Mouse (Mus musculus) heart, embryonic 11.5 days (tissue): ENCODE results near the gene Gm44579. TPM values are rescaled to one million over a fixed set of nuclear protein-coding genes. Genes with fewer than 3 reads are reported as not detected.
A peak's percentile ranks its signal among the peaks of the same experiment; 100 is the strongest.

Experiments used
- ATAC-seq: fragments of 200-750 bp; cut with Nextera tagmentation; replicated peaks from 2 replicates; pipeline ENCODE4 v1.8.0; 2017; ENCODE audit warnings: moderate library complexity; ENCODE audit not compliant: insufficient number of reproducible peaks, low FRiP score, low TSS enrichment
- H3K27ac ChIP-seq: fragments of 300-500 bp; sonication (generic); 2 replicates; pipeline ENCODE4 v1.5.1; 2014; ENCODE audit warnings: mild to moderate bottlenecking, low read depth, low read length
- H3K27me3 ChIP-seq: fragments of 300-500 bp; sonication (generic); 2 replicates; pipeline ENCODE4 v1.6.1; 2014; ENCODE audit warnings: mild to moderate bottlenecking, low read length, mixed read lengths; ENCODE audit not compliant: control insufficient read depth, insufficient read depth
- H3K36me3 ChIP-seq: fragments of 300-500 bp; sonication (generic); 2 replicates; pipeline ENCODE4 v1.6.1; 2014; ENCODE audit warnings: mild to moderate bottlenecking, low read length, moderate library complexity, mixed read lengths; ENCODE audit not compliant: control insufficient read depth, insufficient read depth
- H3K4me1 ChIP-seq: fragments of 300-500 bp; sonication (generic); 2 replicates; pipeline ENCODE4 v1.6.1; 2014; ENCODE audit warnings: low read length; ENCODE audit not compliant: control insufficient read depth, insufficient read depth
- H3K4me2 ChIP-seq: fragments of 300-500 bp; sonication (generic); 2 replicates; pipeline ENCODE4 v1.6.1; 2014; ENCODE audit warnings: mild to moderate bottlenecking, moderate library complexity
- H3K4me3 ChIP-seq: fragments of 300-500 bp; sonication (generic); 2 replicates; pipeline ENCODE4 v1.5.1; 2014; ENCODE audit warnings: low read depth, low read length
- H3K9ac ChIP-seq: fragments of 300-500 bp; sonication (generic); 2 replicates; pipeline ENCODE4 v1.6.1; 2014; ENCODE audit warnings: mild to moderate bottlenecking, low read depth, low read length, moderate library complexity
- H3K9me3 ChIP-seq: fragments of 300-500 bp; sonication (generic); replicated peaks from 2 replicates; pipeline ENCODE4 v1.6.1; 2016; ENCODE audit warnings: low read length; ENCODE audit not compliant: control insufficient read depth
- WGBS: fragments of 180-500 bp; shearing (Covaris S2); extraction: QIAGEN DNeasy Blood & Tissue Kit; methylation state at CpG from one replicate; pipeline ENCODE4 v1.1.7; 2014; ENCODE audit not compliant: insufficient replicate concordance; 5-methylcytosine and 5-hydroxymethylcytosine counted together
- polyA plus RNA-seq: library from polyadenylated mRNA; unstranded; fragments of >200 nt; fragmentation: Nextera tagmentation; extraction: Ambion mirVana; gene quantifications from 2 replicates; pipeline ENCODE4 v1.2.1, GENCODE M21; 2014

Gm44579 gene
- polyA plus RNA-seq, 1 experiment from 2014 or later, result not detected

- no peaks in the 10 kb centered on the region for H3K9me3 ChIP-seq
- H3K27ac ChIP-seq, result no peak within 1 kb of the TSS
- ATAC-seq, result no peak
- no peak within 1 kb of the TSS for H3K4me2 ChIP-seq
- no peak within 1 kb of the TSS for H3K9ac ChIP-seq
- peaks cover 3% of the 10 kb centered on the region; the same call in 1 of the 2 replicates for H3K4me1 ChIP-seq
- peaks cover 57% of the 10 kb centered on the region for H3K27me3 ChIP-seq
- no peaks in the 10 kb centered on the region for H3K36me3 ChIP-seq
- WGBS, result 67% methylated on average over 5 of the region's 5 CpGs
- H3K4me3 ChIP-seq, result no peak within 1 kb of the TSS
Observed at GRCm38 (mm10) chr15:98165525-98165924, 55.3 kb downstream of the Gm44579 start, which contains the start of gene Asb8. Gene Asb8 (minus strand): TSS chr15:98165625.

DNA sequence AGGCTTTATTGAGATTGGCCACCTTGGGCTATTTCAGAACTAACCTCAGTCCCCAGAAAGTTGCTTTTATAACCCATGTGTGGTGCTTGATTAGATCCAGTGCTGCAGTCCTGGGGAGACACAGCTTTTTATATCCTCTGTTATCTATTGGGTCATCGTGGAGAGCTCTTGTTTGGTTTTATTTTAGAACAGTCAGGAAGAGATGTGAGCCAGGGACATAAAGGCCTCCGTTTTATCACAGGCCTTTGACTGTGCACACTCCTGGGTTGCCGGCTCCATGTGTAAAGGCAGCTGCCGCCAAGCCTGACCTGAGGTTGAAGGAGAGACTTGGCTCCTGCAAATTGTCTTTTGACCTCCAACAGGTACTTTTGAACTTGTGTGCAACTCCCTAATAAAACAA, 58.2 kb downstream of the Gm44579 start:
- no peak for ATAC-seq
- 36% methylated on average over 4 of the region's 4 CpGs for WGBS
- H3K9me3 ChIP-seq, result no peaks in the 10 kb centered on the region
- peak overlapping the region; percentile 29; the same call in 1 of the 2 replicates for H3K27ac ChIP-seq
- H3K9ac ChIP-seq, result no peak overlapping the region
- peaks cover 27% of the 10 kb centered on the region for H3K27me3 ChIP-seq
- H3K36me3 ChIP-seq, result no peaks in the 10 kb centered on the region
- H3K4me2 ChIP-seq, result no peak overlapping the region
- H3K4me3 ChIP-seq, result no peak overlapping the region
- peaks cover 3% of the 10 kb centered on the region; the same call in 1 of the 2 replicates for H3K4me1 ChIP-seq

DNA sequence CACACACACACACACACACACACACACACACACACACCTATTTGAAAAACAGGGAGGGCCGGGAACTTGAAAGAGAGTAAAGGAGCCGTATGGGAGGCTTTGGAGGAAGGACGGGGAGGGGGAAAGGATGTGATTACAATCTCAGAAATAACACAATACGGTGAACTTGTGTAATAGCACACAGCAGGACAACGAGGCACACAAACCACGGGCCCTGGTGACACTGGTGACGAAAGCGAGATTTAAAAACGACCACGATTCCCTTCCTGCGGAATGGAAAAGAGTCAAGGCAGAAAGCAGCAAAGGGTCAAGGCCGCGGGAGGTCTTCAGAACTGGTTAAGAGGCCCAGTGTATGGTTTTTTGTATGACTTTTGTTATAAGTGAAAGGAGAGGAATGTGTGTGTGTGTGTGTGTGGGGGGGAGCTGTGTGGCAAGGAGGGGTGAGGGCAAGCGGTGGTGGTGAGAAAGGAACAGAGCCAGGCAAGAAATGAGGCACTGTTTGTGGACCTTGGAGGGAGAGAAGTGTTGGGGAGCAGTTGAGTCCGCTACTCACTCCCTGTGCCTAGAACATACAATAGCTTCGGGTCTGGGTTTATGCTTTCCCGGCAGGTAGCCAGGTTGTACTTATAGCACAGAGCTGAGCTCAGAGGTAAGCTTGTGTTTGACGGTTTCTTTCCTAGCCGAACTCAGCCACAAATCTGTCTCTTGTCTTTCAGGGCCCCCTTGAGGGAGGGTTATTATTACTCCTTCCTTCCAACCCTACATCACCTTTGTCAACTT, 59.6 kb downstream of the Gm44579 start:
- peaks cover 15% of the 10 kb centered on the region for H3K27me3 ChIP-seq
- H3K4me1 ChIP-seq, result peaks cover 3% of the 10 kb centered on the region; the same call in 1 of the 2 replicates
- 66% methylated on average over 19 of the region's 19 CpGs for WGBS
- ATAC-seq, result no peak
- no peak overlapping the region for H3K4me3 ChIP-seq
- H3K4me2 ChIP-seq, result no peak overlapping the region
- H3K27ac ChIP-seq, result no peak overlapping the region
- no peaks in the 10 kb centered on the region for H3K36me3 ChIP-seq
- no peak overlapping the region for H3K9ac ChIP-seq
- H3K9me3 ChIP-seq, result no peaks in the 10 kb centered on the region

DNA sequence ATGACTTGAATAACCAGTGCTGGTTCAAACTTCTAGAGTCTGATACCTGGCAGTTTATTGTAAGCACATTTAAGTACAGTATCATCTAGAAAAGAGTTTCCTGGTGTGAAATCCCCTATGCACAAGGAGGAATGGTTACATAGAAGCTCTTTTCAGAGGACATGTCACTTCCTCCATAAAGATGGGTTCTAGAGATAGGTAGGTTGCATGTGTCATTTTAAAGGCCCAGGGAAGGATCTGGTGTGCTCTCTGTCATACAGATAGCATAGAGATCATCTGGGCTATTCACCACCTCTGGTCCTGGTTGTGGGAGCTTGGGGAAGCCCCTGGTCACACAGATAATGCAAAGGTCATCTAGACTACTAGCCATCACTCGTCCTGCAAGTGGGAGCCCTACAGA, 63.5 kb downstream of the Gm44579 start:
- no peak overlapping the region for H3K27ac ChIP-seq
- H3K4me1 ChIP-seq, result peaks cover 1% of the 10 kb centered on the region; the same call in 1 of the 2 replicates
- no peak overlapping the region for H3K4me3 ChIP-seq
- H3K36me3 ChIP-seq, result no peaks in the 10 kb centered on the region
- H3K27me3 ChIP-seq, result no peaks in the 10 kb centered on the region
- H3K9me3 ChIP-seq, result no peaks in the 10 kb centered on the region
- no peak overlapping the region for H3K9ac ChIP-seq
- H3K4me2 ChIP-seq, result no peak overlapping the region
- no peak for ATAC-seq
- 50% methylated on average over 1 of the region's 1 CpGs for WGBS

DNA sequence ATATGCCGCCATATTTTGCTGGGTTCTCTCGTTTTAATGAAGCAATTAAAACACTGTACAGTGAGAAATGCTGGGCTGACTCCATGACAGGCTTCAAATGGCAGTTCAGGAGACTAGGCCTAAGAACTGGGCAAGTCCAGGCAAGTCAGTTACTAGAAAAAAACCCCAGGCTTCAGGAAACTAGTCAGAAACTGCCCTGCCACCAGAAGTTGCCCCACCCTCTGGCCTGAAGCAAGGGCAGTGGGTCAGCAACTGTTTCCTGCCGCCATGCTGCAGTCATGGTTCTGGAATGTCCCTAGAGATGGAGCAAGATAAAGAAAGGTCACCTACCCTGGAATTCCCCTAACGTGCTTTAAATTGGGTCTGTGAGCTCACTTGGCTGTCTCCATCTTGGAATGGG, 64.8 kb downstream of the Gm44579 start:
- Histone ChIP-seq H3K4me2 (no peak overlapping the region), H3K4me1 (no peaks in the 10 kb centered on the region), H3K27me3 (no peaks in the 10 kb centered on the region), H3K9ac (no peak overlapping the region), H3K4me3 (no peak overlapping the region), H3K36me3 (no peaks in the 10 kb centered on the region), H3K9me3 (no peaks in the 10 kb centered on the region), H3K27ac (no peak overlapping the region; the same call in 1 of the 2 replicates)
- no peak for ATAC-seq
- 52% methylated on average over 4 of the region's 4 CpGs for WGBS

DNA sequence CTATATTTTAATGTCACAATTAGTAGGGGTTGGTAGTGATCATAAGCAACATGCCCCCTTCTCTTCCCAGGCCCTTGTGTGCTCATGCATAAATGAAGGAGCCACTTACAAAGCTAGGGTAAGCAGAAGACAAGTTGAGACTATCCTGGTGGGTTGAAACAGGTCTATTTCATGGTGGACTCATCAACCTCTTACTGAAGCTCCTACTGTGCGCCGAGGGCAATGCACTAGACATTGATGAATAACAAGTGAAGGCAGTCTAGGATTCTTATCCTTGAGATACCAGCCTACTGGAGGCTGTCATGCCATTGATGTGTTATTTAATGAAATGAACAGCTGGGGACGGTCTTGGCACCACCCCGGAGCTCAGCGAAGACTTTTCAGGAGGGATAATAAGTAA, 65.5 kb downstream of the Gm44579 start:
- no peak for ATAC-seq
- Histone ChIP-seq H3K27me3 (no peaks in the 10 kb centered on the region), H3K4me1 (no peaks in the 10 kb centered on the region), H3K4me2 (no peak overlapping the region), H3K9me3 (no peaks in the 10 kb centered on the region), H3K9ac (no peak overlapping the region), H3K27ac (no peak overlapping the region), H3K4me3 (no peak overlapping the region), H3K36me3 (no peaks in the 10 kb centered on the region)
- 89% methylated on average over 5 of the region's 5 CpGs for WGBS

DNA sequence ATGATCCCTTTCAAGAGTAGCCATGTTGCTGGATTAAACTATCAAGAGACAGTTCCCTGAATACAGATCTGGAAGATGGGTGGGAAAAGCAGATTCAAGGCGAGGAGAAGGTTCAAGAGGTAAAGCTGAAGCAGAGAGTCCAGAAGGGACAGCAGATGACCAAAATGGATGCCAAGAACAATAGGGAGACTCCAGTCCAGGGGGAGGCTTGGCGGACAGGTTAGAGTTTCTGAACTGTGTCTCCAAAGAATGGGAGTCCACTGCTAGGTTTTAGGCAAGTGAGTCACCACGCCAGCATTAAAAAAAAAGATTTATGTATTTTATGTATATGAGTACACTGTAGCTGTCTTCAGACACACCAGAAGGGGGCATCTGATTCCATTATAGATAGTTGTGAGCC, 66.1 kb downstream of the Gm44579 start:
- H3K4me3 ChIP-seq, result no peak overlapping the region
- WGBS, result 75% methylated on average over 3 of the region's 3 CpGs
- ATAC-seq, result no peak

GRCm38 (mm10) chr15:98154146-98154545, 66.6 kb downstream of the Gm44579 start:
- Histone ChIP-seq H3K4me3 (no peak overlapping the region), H3K9me3 (no peaks in the 10 kb centered on the region), H3K27me3 (no peaks in the 10 kb centered on the region), H3K4me1 (no peaks in the 10 kb centered on the region), H3K4me2 (no peak overlapping the region), H3K27ac (no peak overlapping the region), H3K9ac (no peak overlapping the region), H3K36me3 (no peaks in the 10 kb centered on the region)
- WGBS, result 57% methylated on average over 4 of the region's 4 CpGs
- ATAC-seq, result no peak

More for the DNA sequence above, 66.1 kb downstream of the Gm44579 start:
- Histone ChIP-seq H3K4me1 (no peaks in the 10 kb centered on the region), H3K36me3 (no peaks in the 10 kb centered on the region), H3K27me3 (no peaks in the 10 kb centered on the region), H3K27ac (no peak overlapping the region), H3K9me3 (no peaks in the 10 kb centered on the region), H3K9ac (no peak overlapping the region), H3K4me2 (no peak overlapping the region)

DNA sequence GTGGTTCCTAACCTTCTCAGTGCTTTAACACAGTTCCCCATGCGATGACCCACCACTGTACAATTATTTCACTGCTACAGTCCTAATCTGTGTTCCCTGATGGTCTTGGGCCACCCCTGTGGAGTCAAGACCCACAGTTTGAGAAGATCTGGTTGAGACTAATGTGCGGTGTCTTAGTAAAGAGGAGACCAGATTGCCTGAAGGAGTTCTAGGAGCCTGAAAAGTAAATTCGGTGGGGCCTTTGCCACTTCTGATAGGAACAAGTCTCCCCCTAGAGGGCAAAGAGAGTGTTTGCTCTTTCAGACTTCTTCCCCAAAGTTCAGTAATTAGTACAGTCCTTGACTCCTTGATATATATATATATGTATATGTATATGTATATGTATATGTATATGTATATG, 67.2 kb downstream of the Gm44579 start:
- ATAC-seq, result no peak
- 31% methylated on average over 3 of the region's 3 CpGs for WGBS
- H3K4me2 ChIP-seq, result no peak overlapping the region
- H3K9me3 ChIP-seq, result no peaks in the 10 kb centered on the region
- H3K27ac ChIP-seq, result no peak overlapping the region
- H3K9ac ChIP-seq, result no peak overlapping the region
- H3K4me1 ChIP-seq, result no peaks in the 10 kb centered on the region
- H3K36me3 ChIP-seq, result no peaks in the 10 kb centered on the region
- H3K27me3 ChIP-seq, result no peaks in the 10 kb centered on the region
- no peak overlapping the region for H3K4me3 ChIP-seq
